Mouse (Mus musculus): ENCODE measurements around the gene D16Ertd472e. TPM values are rescaled to one million over a fixed set of nuclear protein-coding genes. Genes with fewer than 3 reads are reported as not detected.

Gene D16Ertd472e
- polyA plus RNA-seq (2021; fragmentation: Nextera tagmentation), result 7.5 and 10.0 TPM in 2 replicates
- long read RNA-seq, experiment 1, full-length matches to known transcripts, result 14 of 20 reads
- long read RNA-seq, experiment 1, partial matches to known transcripts, result 2 of 20 reads
- long read RNA-seq, experiment 1, other reads (novel, unspliced or antisense), result 4 of 20 reads
- long read RNA-seq, experiment 2, full-length matches to known transcripts, result 35 of 42 reads
- long read RNA-seq, experiment 2, partial matches to known transcripts, result 1 of 42 reads
- long read RNA-seq, experiment 2, other reads (novel, unspliced or antisense), result 6 of 42 reads

DNA sequence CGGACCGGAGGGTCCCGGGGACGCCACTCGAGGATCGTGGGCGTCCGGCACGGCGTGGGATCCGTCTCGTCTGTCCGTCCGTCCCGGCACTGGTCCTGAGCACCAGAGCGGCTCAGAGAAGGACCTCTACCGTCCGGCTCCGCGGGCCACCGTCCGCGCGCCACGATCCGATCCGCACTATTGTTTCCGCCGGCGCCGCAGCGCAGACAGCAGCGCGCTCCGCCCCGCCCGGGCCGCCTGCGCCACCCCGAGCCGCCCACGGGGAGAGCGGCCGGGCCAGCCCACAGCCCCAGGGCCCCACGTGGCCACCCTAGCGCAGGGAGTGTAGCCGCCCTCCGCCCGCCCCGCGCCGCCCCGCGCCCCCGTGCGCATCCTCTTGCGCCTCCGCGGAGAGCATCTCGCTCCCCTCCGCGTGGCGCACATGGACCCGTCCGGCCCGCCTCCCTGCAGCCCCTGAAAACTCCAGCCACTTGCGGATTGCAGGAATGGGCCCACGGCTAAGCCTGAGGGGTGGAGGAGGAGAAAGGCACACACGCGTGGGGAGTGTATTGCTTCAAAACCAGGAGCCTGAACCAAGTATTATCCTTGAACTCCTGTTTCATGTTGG, at the start of gene D16Ertd472e:
D16Ertd472e (minus strand) TSS at position 231 of the 607 bp plus-strand sequence.

Other genes starting within 250 kb of the D16Ertd472e start
- 13.5 and 16.1 TPM in 2 replicates for gene Btg3, start 199.5 kb downstream of the D16Ertd472e start, polyA plus RNA-seq (2021; fragmentation: Nextera tagmentation)

Data from layer of hippocampus, adult 6 months (tissue).